In the genomic region with DNA sequence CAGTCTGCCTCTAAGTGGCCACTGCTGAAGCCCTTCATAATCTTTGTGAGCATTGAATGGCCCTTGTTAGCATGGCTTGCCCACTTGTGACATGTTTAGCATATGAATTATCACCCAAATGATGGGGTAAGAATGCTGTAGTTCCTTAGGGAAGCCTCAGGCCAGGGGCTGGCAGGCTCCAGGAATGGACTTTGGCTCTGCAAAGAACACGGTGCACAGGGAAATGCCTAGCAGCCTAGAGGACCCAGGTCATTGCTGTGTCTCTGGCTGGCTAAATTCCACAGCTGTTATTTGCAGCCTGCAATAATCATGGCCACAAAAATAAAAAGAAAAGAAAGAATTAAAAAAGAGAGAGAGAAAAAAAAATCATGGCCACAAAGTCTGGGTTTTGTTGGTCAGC, we compare ENCODE assay signal across 28 mouse cellular contexts. TPM values are rescaled to one million over a fixed set of nuclear protein-coding genes. Genes with fewer than 3 reads are reported as not detected.
DNase-seq lines count a peak whose midpoint lies in the region; ATAC-seq and TF ChIP-seq lines count a peak whose summit lies in the region.
"Had no signal": no experiment of that assay in that cellular context is flagged by ENCODE, and none has a peak within 500 bp of the region (broad histone marks: within the 10 kb centered on the region; RNA-seq: fewer than 3 reads in every experiment).

No protein-coding gene starts in this region.

- no peak for ATAC-seq in hindbrain, embryonic 14.5 days (ENCODE audit: low FRiP score)
- ATAC-seq in frontal cortex, adult (ENCODE audit: low TSS enrichment): no peak
- ATAC-seq: forebrain, embryonic 15.5 days; midbrain, embryonic 16.5 days; Patski had no signal

- DNase-seq in adrenal gland, postnatal 14 days: peak; percentile 7
- DNase-seq in adrenal gland, adult 8-10 months: no peak
- DNase-seq in liver, adult 2 months (ENCODE audit: extremely low read depth, low read depth, low spot score): peak; percentile 88
- DNase-seq in liver: no peak
- peak; percentile 72 to 80 for DNase-seq in kidney, adult 8-10 months
- DNase-seq in kidney, postnatal 14 days: peak; percentile 71
- no peak for DNase-seq in hindbrain, embryonic 14.5 days (ENCODE audit: low spot score)
- DNase-seq: cerebellum, adult 11 months; cerebellum, adult 9-10 months; embryo, embryonic 11 days; heart, adult 2 months; heart, postnatal 4 days; lung, postnatal 36 days; spleen, adult 18-20 months had no signal

- TF ChIP-seq CTCF in liver, adult 2 months (IDR thresholded peaks at IDR 0.05; ENCODE audit: low read depth, low read length): no peak

- no peak for TF ChIP-seq POLR2A in liver, adult 2 months (IDR thresholded peaks at IDR 0.05; ENCODE audit: extremely low read depth, insufficient read depth, low read length)

- no peaks in the 10 kb centered on the region for H3K9me3 ChIP-seq in hindbrain, embryonic 14.5 days (ENCODE audit: control insufficient read depth, low read length)
- H3K9me3 ChIP-seq: embryonic facial prominence, embryonic 13.5 days; forebrain, embryonic 10.5 days; forebrain, embryonic 15.5 days; heart, embryonic 12.5 days; hindbrain, embryonic 13.5 days; limb, embryonic 13.5 days; liver, embryonic 15.5 days had no signal

- H3K4me3 ChIP-seq in liver, adult 2 months (ENCODE audit: insufficient read depth, low read depth, low read length): no peak overlapping the region
- H3K4me3 ChIP-seq in hindbrain, embryonic 14.5 days (replicated peaks; ENCODE audit: low read length): no peak overlapping the region
- H3K4me3 ChIP-seq: embryonic facial prominence, embryonic 13.5 days; forebrain, embryonic 10.5 days; forebrain, embryonic 15.5 days; heart, adult 2 months; heart, embryonic 12.5 days; hindbrain, embryonic 13.5 days; limb, embryonic 13.5 days; liver, embryonic 15.5 days had no signal

- no peaks in the 10 kb centered on the region for H3K79me2 ChIP-seq in liver, adult 2 months (ENCODE audit: control insufficient read depth, insufficient read depth, low read length)

- 11% methylated on average over 1 of the region's 1 CpGs for WGBS in liver, adult 2 months
- 41% methylated on average over 1 of the region's 1 CpGs for WGBS in hindbrain, embryonic 14.5 days

- no peaks in the 10 kb centered on the region for H3K27me3 ChIP-seq in liver, adult 2 months (ENCODE audit: control insufficient read depth, insufficient read depth, low read length)
- no peaks in the 10 kb centered on the region for H3K27me3 ChIP-seq in hindbrain, embryonic 14.5 days (ENCODE audit: control insufficient read depth, insufficient read depth, low read length)
- H3K27me3 ChIP-seq: embryonic facial prominence, embryonic 13.5 days; forebrain, embryonic 15.5 days; heart, embryonic 12.5 days; hindbrain, embryonic 13.5 days; limb, embryonic 13.5 days; liver, embryonic 15.5 days; Patski had no signal

- no peak overlapping the region for H3K9ac ChIP-seq in liver, adult 2 months (ENCODE audit: low read depth, low read length)
- H3K9ac ChIP-seq in hindbrain, embryonic 14.5 days: no peak overlapping the region
- H3K9ac ChIP-seq: embryonic facial prominence, embryonic 13.5 days; forebrain, embryonic 15.5 days; heart, embryonic 12.5 days; hindbrain, embryonic 13.5 days; limb, embryonic 13.5 days; liver, embryonic 15.5 days had no signal

- H3K4me2 ChIP-seq in hindbrain, embryonic 14.5 days (replicated peaks): no peak overlapping the region
- H3K4me2 ChIP-seq: embryonic facial prominence, embryonic 13.5 days; forebrain, embryonic 15.5 days; heart, embryonic 12.5 days; hindbrain, embryonic 13.5 days; limb, embryonic 13.5 days; liver, embryonic 15.5 days; midbrain, embryonic 11.5 days had no signal

- H3K4me1 ChIP-seq in liver, adult 2 months (ENCODE audit: control insufficient read depth, insufficient read depth, low read length): peaks cover 9% of the 10 kb centered on the region
- no peaks in the 10 kb centered on the region for H3K4me1 ChIP-seq in hindbrain, embryonic 14.5 days (replicated peaks; ENCODE audit: control insufficient read depth, insufficient read depth, low read length)
- H3K4me1 ChIP-seq: embryonic facial prominence, embryonic 13.5 days; forebrain, embryonic 15.5 days; heart, embryonic 12.5 days; hindbrain, embryonic 13.5 days; limb, embryonic 13.5 days; liver, embryonic 15.5 days had no signal

- no peaks in the 10 kb centered on the region for H3K36me3 ChIP-seq in liver, adult 2 months (ENCODE audit: control insufficient read depth, insufficient read depth, low read length)
- no peaks in the 10 kb centered on the region for H3K36me3 ChIP-seq in hindbrain, embryonic 14.5 days (replicated peaks; ENCODE audit: control insufficient read depth, insufficient read depth)
- H3K36me3 ChIP-seq: embryonic facial prominence, embryonic 13.5 days; forebrain, embryonic 10.5 days; forebrain, embryonic 15.5 days; heart, embryonic 12.5 days; hindbrain, embryonic 13.5 days; limb, embryonic 13.5 days; liver, embryonic 15.5 days had no signal

- peak overlapping the region; percentile 55; the same call in 1 of the 2 replicates for H3K27ac ChIP-seq in liver, adult 2 months (replicated peaks; ENCODE audit: insufficient read depth, low read depth, low read length)
- H3K27ac ChIP-seq in hindbrain, embryonic 14.5 days: no peak overlapping the region
- H3K27ac ChIP-seq: embryonic facial prominence, embryonic 13.5 days; forebrain, embryonic 10.5 days; forebrain, embryonic 15.5 days; heart, adult 2 months; hindbrain, embryonic 13.5 days; limb, embryonic 13.5 days; liver, embryonic 15.5 days had no signal

RNA-seq across cellular contexts. Expression of a gene that starts 28.5 kb away (rescaled TPM):
- 3.1 and 6.9 TPM in 2 replicates for total RNA-seq in adrenal gland, postnatal 14 days (2021)
- total RNA-seq in adrenal gland, adult 8-10 months (2022): 1 to 10 TPM; 1.2 to 6.2 (median 3.8) TPM
- 97.7 and 104 TPM in 2 replicates for total RNA-seq in liver, adult 2 months (2014; rRNA removed)
- 75.4 and 87.4 TPM in 2 replicates for polyA plus RNA-seq in liver, adult 2 months (2012; rRNA removed)
- polyA plus RNA-seq in hindbrain, embryonic 14.5 days (2014; fragmentation: Nextera tagmentation; extraction: Ambion mirVana): 0.64 and 0.80 TPM in 2 replicates
- total RNA-seq: megakaryocyte, adult 5-6 weeks; MEL; neutrophil, adult 5-6 weeks had no signal

RNA-seq across cellular contexts. Expression of a gene that starts 46.6 kb away (rescaled TPM):
- 35.9 and 51.0 TPM in 2 replicates for total RNA-seq in adrenal gland, postnatal 14 days (2021)
- 10 to 100 TPM; 36.9 to 39.0 (median 39.0) TPM for total RNA-seq in adrenal gland, adult 8-10 months (2022)
- total RNA-seq in liver, adult 2 months (2014; rRNA removed): 3.6 and 3.7 TPM in 2 replicates
- 2.4 and 2.8 TPM in 2 replicates for polyA plus RNA-seq in liver, adult 2 months (2012; rRNA removed)
- polyA plus RNA-seq in hindbrain, embryonic 14.5 days (2014; fragmentation: Nextera tagmentation; extraction: Ambion mirVana): 41.7 and 41.8 TPM in 2 replicates

Comparison
In these comparisons a context has a peak if more than half of its experiments do, and no peak if none do; other contexts are left out.
1. DNase-seq: peak in adrenal gland, postnatal 14 days (single experiment), liver, adult 2 months (single experiment), kidney, adult 8-10 months (2 of 2) and kidney, postnatal 14 days (single experiment); none in adrenal gland, adult 8-10 months (single experiment), liver (single experiment) and hindbrain, embryonic 14.5 days (single experiment).
2. RNA of a gene that starts 28.5 kb away (total RNA-seq): 97.7 to 104 TPM in liver, adult 2 months; 3.1 to 6.9 TPM in adrenal gland, postnatal 14 days and 1.2 to 6.2 TPM in adrenal gland, adult 8-10 months; every median in the first group is over 10 times any median in the second.